Mouse (Mus musculus) urinary bladder, postnatal 25 days (tissue): ENCODE measurements around the gene Syce1l.

Experiments
- DNase-seq: peaks from one replicate; pipeline ENCODE4 v3.0.0; 2022; ENCODE audit warnings: low spot score

Gene Syce1l

DNA sequence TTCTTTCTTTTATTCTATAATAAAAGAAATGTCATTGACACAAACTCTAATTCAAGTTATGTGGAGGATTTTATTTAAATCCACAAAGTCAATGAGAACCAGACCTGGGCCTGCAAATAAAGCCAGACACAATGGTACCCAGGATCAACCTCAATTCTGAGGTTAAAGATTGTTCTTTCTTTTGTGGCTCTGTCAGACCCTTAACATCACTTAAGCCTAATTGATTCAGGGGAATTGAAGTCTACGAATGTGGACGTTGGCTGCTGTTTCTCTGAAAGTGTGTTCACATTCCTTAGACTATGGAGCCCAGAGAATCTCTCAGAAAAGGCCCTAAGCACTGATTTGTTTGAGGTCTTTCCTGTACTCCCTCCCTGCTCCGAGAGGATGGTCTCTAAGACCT is 30.3 kb downstream of the Syce1l start:
- no peak for DNase-seq

- no peak for DNase-seq
Measured at GRCm38 (mm10) chr8:113674611-113675010, 31.6 kb downstream of the Syce1l start.

- DNase-seq: no peak
Measured at GRCm38 (mm10) chr8:113675281-113675680, 32.3 kb downstream of the Syce1l start.

DNA sequence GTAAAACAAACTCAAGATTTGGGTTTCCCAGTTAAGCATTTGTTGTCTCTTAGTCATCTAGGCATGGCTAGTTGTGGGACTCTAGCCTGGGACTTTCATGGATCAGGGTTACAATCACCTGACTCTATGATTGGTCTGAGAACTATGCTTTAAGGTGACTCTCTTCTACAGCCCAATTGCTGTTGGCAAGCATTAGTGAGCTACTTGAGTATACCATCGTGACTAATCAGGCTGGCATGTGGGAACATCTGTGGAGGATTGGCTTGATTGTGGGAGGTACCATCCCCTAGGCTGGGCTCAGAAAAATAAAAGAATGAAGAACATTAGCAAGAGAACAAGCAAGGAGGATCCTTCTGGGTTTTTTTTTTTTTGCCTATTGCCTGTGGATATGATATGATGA is 33.8 kb downstream of the Syce1l start:
- DNase-seq: no peak

- DNase-seq: no peak
Measured at GRCm38 (mm10) chr8:113679361-113679760, 36.3 kb downstream of the Syce1l start.

GRCm38 (mm10) chr8:113687889-113688542 is 45.0 kb downstream of the Syce1l start:
- DNase-seq: no peak

- no peak for DNase-seq
Measured at GRCm38 (mm10) chr8:113688543-113688915, 45.5 kb downstream of the Syce1l start.

DNA sequence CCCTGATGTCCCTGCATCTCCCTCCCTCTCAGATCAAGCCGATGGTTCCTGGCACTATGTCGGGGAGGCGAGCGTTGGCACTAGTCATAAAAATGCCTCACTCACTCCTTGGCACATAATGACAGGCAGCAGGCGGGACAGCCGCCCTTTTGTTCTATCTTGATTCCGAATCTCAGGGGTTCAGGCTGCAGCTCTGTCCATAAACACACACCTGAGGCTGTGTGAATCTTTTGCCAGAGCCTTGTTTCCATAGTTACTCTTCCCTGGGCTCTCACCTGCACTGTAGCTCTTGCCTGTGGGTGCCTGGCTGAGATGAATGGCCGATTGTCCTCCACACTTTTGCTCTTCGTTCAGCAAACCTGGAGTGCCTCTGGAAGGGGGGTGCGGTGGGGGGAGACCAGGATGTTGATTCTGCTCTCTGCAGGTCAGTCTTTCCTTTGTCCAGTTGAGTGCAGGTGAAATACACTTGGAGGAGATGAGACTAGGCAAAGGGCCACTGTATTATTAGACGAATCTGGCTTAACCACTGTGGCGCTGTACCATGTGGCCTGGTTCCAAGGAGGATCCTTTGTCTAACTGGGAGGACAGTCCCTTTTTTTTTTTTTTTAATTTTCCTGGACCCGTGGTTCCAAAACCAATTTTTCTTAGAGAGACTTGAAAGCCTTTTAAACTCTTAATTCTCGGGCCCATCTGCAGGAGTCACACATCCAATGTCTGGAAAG is 48.8 kb downstream of the Syce1l start:
- no peak for DNase-seq

DNA sequence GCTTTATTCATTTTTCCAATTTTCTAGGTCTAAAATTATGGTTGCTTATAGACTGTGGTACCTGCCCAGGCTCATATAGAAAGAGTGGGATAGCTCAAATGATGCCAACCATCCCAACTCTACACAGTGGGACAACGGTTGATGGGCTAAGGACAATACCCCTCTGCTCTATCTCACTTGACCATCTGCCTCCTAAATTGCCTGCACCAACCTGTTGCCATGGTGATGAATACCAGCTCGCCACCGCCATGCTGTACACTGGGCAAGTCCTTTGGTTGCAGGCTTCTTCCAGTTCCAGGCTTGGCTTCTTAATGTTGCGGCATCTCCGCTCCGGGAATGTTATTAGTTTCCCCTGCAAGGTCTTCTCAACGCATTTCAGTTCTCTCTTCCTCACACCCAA is 62.0 kb downstream of the Syce1l start:
- DNase-seq: no peak
